Mouse (Mus musculus) lung, embryonic 15.5 days (tissue): ENCODE measurements around the gene Dvl3. TPM values are rescaled to one million over a fixed set of nuclear protein-coding genes. Genes with fewer than 3 reads are reported as not detected.

Experiments
- ATAC-seq: fragments of 200-750 bp; cut with Nextera tagmentation; 2 replicates; pipeline ENCODE4 v1.8.0; 2017; ENCODE audit warnings: moderate number of reproducible peaks, borderline replicate concordance; ENCODE audit not compliant: low FRiP score, low TSS enrichment; ENCODE audit errors: extremely low read depth
- H3K27ac ChIP-seq: fragments of 300-500 bp; sonication (generic); 2 replicates; pipeline ENCODE4 v1.5.1; 2015; ENCODE audit warnings: moderate library complexity, mild to moderate bottlenecking, inconsistent platforms
- H3K27me3 ChIP-seq: fragments of 300-500 bp; sonication (generic); 2 replicates; pipeline ENCODE4 v1.6.1; 2015; ENCODE audit warnings: inconsistent platforms
- H3K36me3 ChIP-seq: fragments of 300-500 bp; sonication (generic); 2 replicates; pipeline ENCODE4 v1.6.1; 2015; ENCODE audit warnings: inconsistent platforms
- H3K4me1 ChIP-seq: fragments of 300-500 bp; sonication (generic); 2 replicates; pipeline ENCODE4 v1.6.1; 2015; ENCODE audit warnings: inconsistent platforms
- H3K4me2 ChIP-seq: fragments of 300-500 bp; sonication (generic); 2 replicates; pipeline ENCODE4 v1.6.1; 2015; ENCODE audit warnings: inconsistent platforms, mild to moderate bottlenecking, moderate library complexity
- H3K4me3 ChIP-seq: fragments of 300-500 bp; sonication (generic); 2 replicates; pipeline ENCODE4 v1.5.1; 2015; ENCODE audit warnings: mild to moderate bottlenecking, inconsistent platforms
- H3K9ac ChIP-seq: fragments of 300-500 bp; sonication (generic); 2 replicates; pipeline ENCODE4 v1.6.1; 2015; ENCODE audit warnings: inconsistent platforms
- H3K9me3 ChIP-seq: fragments of 300-500 bp; sonication (generic); 2 replicates; pipeline ENCODE4 v1.6.1; 2016; ENCODE audit warnings: inconsistent platforms
- WGBS: fragments of 180-500 bp; shearing (Covaris S2); methylation state at CpG from one replicate; pipeline ENCODE4 v1.1.7; 2015; 5-methylcytosine and 5-hydroxymethylcytosine counted together
- polyA plus RNA-seq: library from polyadenylated mRNA; unstranded; fragments of >200 nt; fragmentation: Nextera tagmentation; extraction: Ambion mirVana; gene quantifications from 2 replicates; pipeline ENCODE4 v1.2.1, GENCODE M21; 2015

Dvl3 gene
- polyA plus RNA-seq, 1 experiment from 2014 or later = 21.7 TPM

GRCm38 (mm10) chr16:20534617-20535295 is 18.0 kb downstream of the Dvl3 start:
- peak overlapping the region; percentile 32; the same call in 1 of the 2 replicates for H3K4me2 ChIP-seq
- peaks cover 18% of the 10 kb centered on the region for H3K4me1 ChIP-seq
- no peaks in the 10 kb centered on the region for H3K9me3 ChIP-seq
- no peak overlapping the region for H3K27ac ChIP-seq
- peaks cover 46% of the 10 kb centered on the region for H3K36me3 ChIP-seq
- no peak overlapping the region for H3K9ac ChIP-seq
- ATAC-seq = no peak
- H3K27me3 ChIP-seq = no peaks in the 10 kb centered on the region
- WGBS = 40% methylated on average over 10 of the region's 10 CpGs
- H3K4me3 ChIP-seq = no peak overlapping the region

GRCm38 (mm10) chr16:20535296-20536080 is 18.7 kb downstream of the Dvl3 start, which contains the start of gene Ap2m1:
Ap2m1 (plus strand) TSS chr16:20535478.
- ATAC-seq = peak; percentile 97
- no peaks in the 10 kb centered on the region for H3K27me3 ChIP-seq
- peak within 1 kb of the TSS; percentile 93 for H3K9ac ChIP-seq
- peaks cover 46% of the 10 kb centered on the region for H3K36me3 ChIP-seq
- H3K9me3 ChIP-seq = no peaks in the 10 kb centered on the region
- H3K4me1 ChIP-seq = peaks cover 18% of the 10 kb centered on the region
- H3K4me2 ChIP-seq = peak within 1 kb of the TSS; percentile 66
- H3K27ac ChIP-seq = peak within 1 kb of the TSS; percentile 82
- under 1% methylated on average over 51 of the region's 52 CpGs for WGBS
- H3K4me3 ChIP-seq = peak within 1 kb of the TSS; percentile 76

GRCm38 (mm10) chr16:20536081-20536665 is 19.4 kb downstream of the Dvl3 start:
- 26% methylated on average over 9 of the region's 9 CpGs for WGBS
- no peak overlapping the region for H3K27ac ChIP-seq
- ATAC-seq = no peak
- H3K36me3 ChIP-seq = peaks cover 46% of the 10 kb centered on the region
- no peaks in the 10 kb centered on the region for H3K27me3 ChIP-seq
- peaks cover 18% of the 10 kb centered on the region for H3K4me1 ChIP-seq
- H3K4me2 ChIP-seq = peak overlapping the region; percentile 66
- H3K9me3 ChIP-seq = no peaks in the 10 kb centered on the region
- H3K4me3 ChIP-seq = peak overlapping the region; percentile 76
- peak overlapping the region; percentile 93 for H3K9ac ChIP-seq

- no peak overlapping the region for H3K27ac ChIP-seq
- H3K4me3 ChIP-seq = peak overlapping the region; percentile 76
- no peaks in the 10 kb centered on the region for H3K9me3 ChIP-seq
- no peaks in the 10 kb centered on the region for H3K27me3 ChIP-seq
- peaks cover 18% of the 10 kb centered on the region for H3K4me1 ChIP-seq
- peaks cover 48% of the 10 kb centered on the region for H3K36me3 ChIP-seq
- no peak for ATAC-seq
- peak overlapping the region; percentile 66 for H3K4me2 ChIP-seq
- peak overlapping the region; percentile 93 for H3K9ac ChIP-seq
- 22% methylated on average over 5 of the region's 5 CpGs for WGBS
These were observed 20.3 kb downstream of the Dvl3 start for GRCm38 (mm10) chr16:20537071-20537471.

GRCm38 (mm10) chr16:20537601-20538320 is 21.0 kb downstream of the Dvl3 start:
- Histone ChIP-seq H3K4me2 (peak overlapping the region; percentile 66), H3K4me1 (peaks cover 18% of the 10 kb centered on the region), H3K27me3 (no peaks in the 10 kb centered on the region), H3K27ac (no peak overlapping the region), H3K9ac (peak overlapping the region; percentile 93; the same call in 1 of the 2 replicates), H3K36me3 (peaks cover 51% of the 10 kb centered on the region), H3K4me3 (peak overlapping the region; percentile 76; the same call in 1 of the 2 replicates), H3K9me3 (no peaks in the 10 kb centered on the region)
- 47% methylated on average over 6 of the region's 6 CpGs for WGBS
- no peak for ATAC-seq

- Histone ChIP-seq H3K4me3 (no peak overlapping the region), H3K36me3 (peaks cover 56% of the 10 kb centered on the region), H3K27ac (no peak overlapping the region), H3K4me1 (peaks cover 18% of the 10 kb centered on the region), H3K9me3 (no peaks in the 10 kb centered on the region), H3K9ac (no peak overlapping the region), H3K27me3 (no peaks in the 10 kb centered on the region), H3K4me2 (no peak overlapping the region)
- no peak for ATAC-seq
- WGBS = 65% methylated on average over 3 of the region's 3 CpGs
These were observed 22.9 kb downstream of the Dvl3 start for GRCm38 (mm10) chr16:20539649-20540048.

- no peak for ATAC-seq
These were observed 23.7 kb downstream of the Dvl3 start for GRCm38 (mm10) chr16:20540438-20540837.

GRCm38 (mm10) chr16:20545696-20546095 is 28.9 kb downstream of the Dvl3 start:
- Histone ChIP-seq H3K36me3 (peaks cover 54% of the 10 kb centered on the region), H3K9me3 (no peaks in the 10 kb centered on the region), H3K4me3 (no peak overlapping the region), H3K4me2 (no peak overlapping the region), H3K27ac (no peak overlapping the region), H3K9ac (no peak overlapping the region), H3K27me3 (no peaks in the 10 kb centered on the region), H3K4me1 (peaks cover 16% of the 10 kb centered on the region)
- WGBS = 87% methylated on average over 10 of the region's 10 CpGs
- no peak for ATAC-seq

More at GRCm38 (mm10) chr16:20540438-20540837, 23.7 kb downstream of the Dvl3 start:
- Histone ChIP-seq H3K9me3 (no peaks in the 10 kb centered on the region), H3K36me3 (peaks cover 63% of the 10 kb centered on the region), H3K27ac (no peak overlapping the region), H3K4me3 (no peak overlapping the region), H3K4me1 (peaks cover 18% of the 10 kb centered on the region), H3K27me3 (no peaks in the 10 kb centered on the region), H3K4me2 (no peak overlapping the region), H3K9ac (no peak overlapping the region)
- 74% methylated on average over 4 of the region's 4 CpGs for WGBS

GRCm38 (mm10) chr16:20547423-20547822 is 30.6 kb downstream of the Dvl3 start:
- Histone ChIP-seq H3K27me3 (no peaks in the 10 kb centered on the region), H3K9me3 (no peaks in the 10 kb centered on the region), H3K36me3 (peaks cover 53% of the 10 kb centered on the region), H3K4me3 (peak overlapping the region; percentile 92), H3K4me2 (peak overlapping the region; percentile 66), H3K27ac (peak overlapping the region; percentile 72), H3K4me1 (peaks cover 16% of the 10 kb centered on the region), H3K9ac (peak overlapping the region; percentile 55; the same call in 1 of the 2 replicates)
- no peak for ATAC-seq
- WGBS = 48% methylated on average over 5 of the region's 5 CpGs

- peak within 1 kb of the TSS; percentile 92 for H3K4me3 ChIP-seq
- peak within 1 kb of the TSS; percentile 72 for H3K27ac ChIP-seq
- H3K4me2 ChIP-seq = peak within 1 kb of the TSS; percentile 84
- no peaks in the 10 kb centered on the region for H3K27me3 ChIP-seq
- H3K9me3 ChIP-seq = no peaks in the 10 kb centered on the region
- WGBS = under 1% methylated on average over 56 of the region's 56 CpGs
- peak within 1 kb of the TSS; percentile 89 for H3K9ac ChIP-seq
- H3K36me3 ChIP-seq = peaks cover 55% of the 10 kb centered on the region
- ATAC-seq = peak; percentile 99
- peaks cover 16% of the 10 kb centered on the region for H3K4me1 ChIP-seq
These were observed 31.5 kb downstream of the Dvl3 start, which contains the start of gene Abcf3 for GRCm38 (mm10) chr16:20548096-20548948. Abcf3 (plus strand) TSS chr16:20548577.
